Mouse (Mus musculus) heart, adult 11 months (tissue): ENCODE measurements around the gene Tmem30b.

ENCODE experiments used
- DNase-seq: peaks from one replicate; pipeline ENCODE4 v3.0.0; 2022

Tmem30b gene

DNA sequence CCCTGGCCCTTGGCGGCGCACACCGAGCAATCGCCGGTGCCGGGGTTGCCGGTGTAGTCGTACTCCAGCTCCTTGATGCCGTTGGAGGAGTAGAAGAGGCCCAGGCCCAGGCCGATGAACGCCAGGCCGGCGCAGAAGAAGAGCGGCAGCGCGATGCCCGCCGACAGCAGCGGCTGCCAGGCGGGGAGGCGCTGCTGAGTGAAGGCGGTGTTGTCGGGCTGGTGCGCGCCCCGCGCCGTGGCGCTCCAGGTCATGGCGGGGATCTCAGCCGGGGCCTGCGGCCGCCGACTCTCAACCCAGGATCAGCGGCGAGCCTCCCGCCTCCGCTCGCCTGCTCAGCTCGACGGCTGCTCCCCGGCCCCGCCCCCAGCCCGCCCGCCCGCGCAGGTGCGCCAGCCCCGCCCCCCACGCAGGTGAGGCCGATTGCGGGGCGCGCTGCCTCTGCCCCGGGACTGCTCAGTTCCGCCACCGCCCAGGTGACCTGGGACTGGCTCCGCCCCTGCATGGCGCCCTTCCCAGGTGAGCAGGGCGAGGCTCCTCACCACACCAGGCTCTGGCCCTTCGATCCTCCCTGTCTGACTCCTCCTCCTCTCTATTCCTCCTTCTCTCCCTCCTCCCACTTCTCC, at the start of gene Tmem30b:
Gene Tmem30b (minus strand): TSS at position 307 of the 626 bp plus-strand sequence.
- DNase-seq = peak; percentile 82

- no peak for DNase-seq
These were observed 49.0 kb upstream of the Tmem30b start for GRCm38 (mm10) chr12:73595226-73595625.

- peak; percentile 81 for DNase-seq
These were observed 48.1 kb upstream of the Tmem30b start for GRCm38 (mm10) chr12:73594177-73594745.

GRCm38 (mm10) chr12:73593021-73593798, 47.0 kb upstream of the Tmem30b start:
- peak; percentile 95 for DNase-seq

DNA sequence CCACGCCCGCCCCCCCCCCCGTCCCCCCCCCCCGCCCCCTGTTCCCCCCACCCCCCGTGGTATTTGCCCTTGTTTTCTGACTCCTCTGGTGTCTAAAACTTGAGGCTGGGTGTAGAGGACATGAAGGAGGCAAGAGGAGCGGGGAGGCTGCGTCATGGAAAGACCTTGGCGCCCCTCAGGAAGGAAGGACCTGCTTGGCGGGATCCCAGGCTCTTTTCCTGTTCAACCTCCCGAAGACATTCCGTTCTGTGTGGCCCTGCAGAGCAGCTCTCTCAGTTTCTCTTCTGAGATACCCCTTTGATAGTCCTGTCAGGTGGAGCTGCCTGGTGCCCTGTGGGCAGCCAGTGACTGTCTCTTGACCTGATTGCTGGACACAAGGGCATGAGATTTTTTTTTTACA, 45.4 kb upstream of the Tmem30b start:
- peak; percentile 99 for DNase-seq

DNA sequence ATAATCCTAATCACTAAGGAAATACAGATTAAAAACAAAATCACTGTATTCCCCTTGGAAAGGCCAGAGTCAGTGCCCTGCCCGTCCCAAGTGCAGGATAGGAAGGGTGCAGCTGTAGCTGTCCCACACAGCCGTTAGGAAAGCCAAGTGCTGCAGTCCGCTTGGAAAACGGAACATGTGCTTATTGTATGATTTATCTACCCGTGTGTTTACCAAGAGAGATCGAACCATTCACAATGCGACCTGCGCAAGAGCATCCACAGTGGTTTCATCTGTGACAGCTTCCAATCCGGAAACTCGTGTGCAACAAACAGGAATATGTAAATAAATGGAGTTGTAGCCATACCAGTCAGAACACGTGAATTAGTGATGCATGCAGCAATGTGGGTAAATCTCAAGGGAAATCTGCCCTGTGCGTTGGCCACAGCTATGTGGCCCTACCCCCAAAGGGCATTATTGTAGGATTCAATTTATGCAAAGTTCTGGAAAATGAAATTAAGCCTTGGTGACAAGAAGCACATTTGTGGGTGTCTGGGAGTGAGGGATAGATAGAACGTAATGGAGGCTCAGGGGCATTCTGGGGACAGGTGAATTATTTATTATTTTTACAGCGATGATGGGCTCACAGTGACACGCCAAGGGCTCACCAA, 44.6 kb upstream of the Tmem30b start:
- DNase-seq = peak; percentile 87

GRCm38 (mm10) chr12:73587262-73587661, 41.1 kb upstream of the Tmem30b start:
- DNase-seq = peak; percentile 64

- peak; percentile 87 for DNase-seq
These were observed 39.7 kb upstream of the Tmem30b start for GRCm38 (mm10) chr12:73585850-73586249.

DNA sequence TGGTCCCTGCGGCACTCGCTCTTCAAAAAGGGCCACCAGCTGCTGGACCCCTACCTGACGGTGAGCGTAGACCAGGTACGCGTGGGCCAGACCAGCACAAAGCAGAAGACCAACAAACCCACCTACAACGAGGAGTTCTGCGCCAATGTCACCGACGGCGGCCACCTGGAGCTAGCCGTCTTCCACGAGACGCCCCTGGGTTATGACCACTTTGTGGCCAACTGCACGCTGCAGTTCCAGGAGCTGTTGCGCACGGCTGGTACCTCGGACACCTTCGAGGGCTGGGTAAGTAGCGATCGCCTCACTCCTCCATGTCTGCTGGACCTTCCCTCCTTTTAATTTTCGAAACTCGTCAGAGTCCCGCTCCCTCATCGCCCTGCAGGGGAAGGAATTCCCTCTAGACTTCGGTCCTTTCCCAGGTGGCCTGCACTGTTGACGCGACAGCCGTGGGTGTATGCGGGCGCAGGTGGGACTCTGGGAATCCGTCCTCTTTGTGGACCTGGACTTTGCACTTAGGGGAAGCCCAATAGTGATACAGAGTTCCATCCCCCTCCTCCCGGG, 39.1 kb upstream of the Tmem30b start:
- no peak for DNase-seq

DNA sequence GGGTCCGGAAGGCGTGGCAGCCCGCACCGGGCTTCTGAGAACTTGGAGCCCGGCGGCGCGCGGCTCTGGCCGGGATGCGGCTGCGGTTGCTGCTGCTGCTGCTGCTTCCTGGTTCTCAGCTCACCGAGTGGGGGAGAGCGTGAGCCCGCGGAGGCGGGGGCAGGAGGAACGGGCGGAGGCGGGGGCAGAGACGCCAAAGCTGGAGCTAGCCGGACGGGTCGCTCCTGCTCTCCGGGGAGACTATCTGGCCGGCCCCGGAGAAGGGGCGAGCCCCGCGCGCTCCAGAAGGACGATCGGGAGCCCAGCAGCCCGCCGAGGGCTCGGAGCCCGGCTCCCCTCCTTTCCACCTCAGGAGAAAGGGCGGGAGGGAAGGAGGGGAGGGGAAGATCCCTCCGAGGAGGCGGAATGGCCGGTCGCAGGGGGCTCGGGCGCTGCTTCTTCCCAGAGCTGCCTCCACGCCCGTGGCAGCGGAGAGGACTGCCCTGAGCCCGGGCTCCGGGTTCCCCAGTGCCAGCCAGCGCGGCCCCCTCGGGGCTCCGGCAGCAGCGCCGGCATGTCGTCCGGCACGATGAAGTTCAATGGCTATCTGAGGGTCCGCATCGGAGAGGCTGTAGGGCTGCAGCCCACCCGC, 38.5 kb upstream of the Tmem30b start, which contains the start of gene Prkch:
Gene Prkch (plus strand): TSS at position 187 of the 631 bp plus-strand sequence.
- peak; percentile 99 for DNase-seq

GRCm38 (mm10) chr12:73583813-73584609, 37.8 kb upstream of the Tmem30b start:
- peak; percentile 98 for DNase-seq

GRCm38 (mm10) chr12:73583318-73583717, 37.1 kb upstream of the Tmem30b start:
- DNase-seq = peak; percentile 97

DNA sequence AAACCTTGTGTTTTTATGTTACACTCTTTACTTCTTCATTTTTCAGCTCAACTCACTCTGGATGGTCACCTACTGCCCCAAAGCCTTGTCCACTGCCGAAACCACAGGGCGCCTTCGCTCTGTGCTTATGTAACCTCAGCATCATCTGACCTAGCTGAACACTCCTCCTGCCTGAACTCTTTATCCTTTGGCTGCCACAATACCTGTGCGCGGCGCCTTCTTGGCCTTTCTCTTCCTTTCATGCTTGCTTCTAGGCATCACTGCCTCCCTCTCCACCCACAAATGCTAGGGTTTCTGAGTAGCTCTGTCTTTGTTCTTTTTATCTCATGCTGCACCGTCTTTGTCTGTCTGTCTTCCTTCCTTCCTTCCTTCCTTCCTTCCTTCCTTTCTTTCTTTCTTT, 34.6 kb upstream of the Tmem30b start:
- DNase-seq = peak; percentile 51

DNA sequence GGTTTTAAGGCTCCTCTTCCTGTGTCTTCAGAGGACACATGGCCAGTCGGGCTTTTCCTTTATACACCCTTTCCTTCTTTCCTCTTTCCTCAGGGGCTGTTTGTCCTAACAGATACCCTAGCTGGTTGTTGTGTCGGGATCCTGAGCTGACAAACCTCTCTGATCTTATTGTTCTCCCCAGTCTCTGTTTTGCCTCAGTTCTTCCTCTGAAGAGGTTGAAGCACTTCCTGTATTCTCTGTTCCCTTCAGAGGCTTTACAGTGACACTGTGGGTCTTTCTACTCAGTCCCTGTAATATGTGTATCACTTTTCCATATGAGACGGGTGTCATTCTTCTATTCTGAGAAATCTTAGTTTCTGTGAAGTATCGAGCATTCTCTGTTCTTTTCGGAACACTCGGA, 31.9 kb upstream of the Tmem30b start:
- peak; percentile 60 for DNase-seq

- peak; percentile 94 for DNase-seq
These were observed 28.4 kb upstream of the Tmem30b start for GRCm38 (mm10) chr12:73574632-73575031.

GRCm38 (mm10) chr12:73565620-73565969, 19.4 kb upstream of the Tmem30b start:
- DNase-seq = peak; percentile 55

GRCm38 (mm10) chr12:73564795-73565619, 18.8 kb upstream of the Tmem30b start:
- DNase-seq = peak; percentile 86

- peak; percentile 82 for DNase-seq
These were observed 18.0 kb upstream of the Tmem30b start for GRCm38 (mm10) chr12:73564176-73564575.

DNA sequence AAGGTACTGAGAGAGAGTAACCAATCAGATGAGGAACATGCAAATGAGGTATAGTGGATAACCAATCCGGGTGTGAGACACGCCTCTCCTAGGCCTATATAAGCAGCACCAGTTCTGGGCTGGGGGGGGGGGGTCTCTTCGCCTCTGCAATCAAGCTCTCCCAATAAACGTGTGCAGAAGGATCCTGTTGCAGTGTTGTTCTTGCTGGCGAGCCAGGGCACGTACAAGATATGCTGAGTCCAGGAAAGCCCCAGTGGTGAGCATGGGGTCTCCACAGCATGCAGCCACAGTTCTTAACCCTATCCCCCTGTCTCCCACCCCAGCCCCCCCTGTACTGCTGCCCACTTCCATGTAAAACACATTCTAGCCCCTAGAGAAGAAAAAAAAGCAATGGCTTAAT, 16.9 kb upstream of the Tmem30b start:
- peak; percentile 62 for DNase-seq

DNA sequence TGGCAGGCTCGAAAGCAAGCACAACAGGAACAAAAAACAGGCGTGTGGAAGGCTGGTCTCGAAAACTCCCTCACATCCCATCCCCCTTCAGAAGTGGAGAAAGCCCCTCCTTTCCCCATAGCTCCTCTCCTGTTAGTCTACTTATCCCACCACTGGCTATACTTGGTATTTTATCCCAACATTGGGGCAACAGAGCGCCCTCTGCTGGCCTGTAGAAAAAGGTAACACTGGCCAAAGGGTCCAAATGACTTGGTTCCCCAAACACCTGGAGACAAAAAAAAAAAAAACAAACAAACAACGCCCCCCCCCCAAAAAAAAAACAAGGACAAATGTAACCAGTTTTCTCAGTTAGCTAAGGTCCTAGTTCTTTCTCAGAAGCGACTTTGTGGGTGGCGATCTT, 13.9 kb upstream of the Tmem30b start:
- peak; percentile 54 for DNase-seq
